Mouse (Mus musculus): ENCODE measurements at regions not wholly inside any gene's neighbourhood (a gene's known extent, or its start where the extent isn't known, plus 50 kb on each side); places are given as distances from the start of the nearest gene placed in this dataset.

DNA sequence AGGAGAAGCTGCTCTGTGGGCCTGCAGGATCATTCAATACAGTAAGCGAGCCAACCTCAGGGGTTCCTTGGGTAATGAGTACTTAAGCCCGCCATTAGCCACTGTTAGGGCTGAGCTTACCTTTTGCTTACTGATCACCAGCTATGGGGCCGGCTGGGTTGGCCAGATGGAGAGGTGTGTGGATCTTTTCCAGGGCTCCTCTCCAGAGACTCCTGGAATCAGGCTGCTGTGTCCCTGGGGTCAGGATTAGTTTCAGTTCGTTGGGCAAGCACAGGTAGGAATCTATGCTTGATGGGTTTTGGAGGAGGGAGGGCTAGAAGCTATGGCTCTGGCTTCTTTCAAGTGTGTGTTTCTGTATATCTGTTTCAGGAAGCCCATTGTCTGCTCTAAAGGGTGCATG lies 175.7 kb upstream of the Gjb5 start:
- ATAC-seq (replicated peaks; ENCODE audit: poor library complexity), result no peak

DNA sequence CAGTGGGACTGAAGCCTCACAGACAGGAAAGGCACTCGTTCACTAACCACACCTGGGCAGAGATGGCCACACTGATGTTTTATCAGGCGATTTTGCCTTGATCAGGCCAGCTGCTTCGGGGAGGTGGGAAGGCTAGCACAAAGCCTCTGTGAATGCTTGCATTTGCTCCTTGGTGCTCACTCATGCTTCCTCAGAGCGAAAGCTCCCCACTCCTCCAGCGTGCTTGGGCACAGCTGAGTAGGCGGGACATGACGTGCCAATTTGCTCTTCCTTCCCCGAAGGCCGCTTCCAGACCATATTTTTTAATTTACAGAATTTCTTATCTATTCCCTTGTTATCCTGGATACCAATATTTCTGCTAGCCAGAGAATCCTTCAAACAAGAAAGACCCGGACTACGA lies 172.8 kb upstream of the Gjb5 start:
- ATAC-seq (replicated peaks; ENCODE audit: poor library complexity), result no peak

DNA sequence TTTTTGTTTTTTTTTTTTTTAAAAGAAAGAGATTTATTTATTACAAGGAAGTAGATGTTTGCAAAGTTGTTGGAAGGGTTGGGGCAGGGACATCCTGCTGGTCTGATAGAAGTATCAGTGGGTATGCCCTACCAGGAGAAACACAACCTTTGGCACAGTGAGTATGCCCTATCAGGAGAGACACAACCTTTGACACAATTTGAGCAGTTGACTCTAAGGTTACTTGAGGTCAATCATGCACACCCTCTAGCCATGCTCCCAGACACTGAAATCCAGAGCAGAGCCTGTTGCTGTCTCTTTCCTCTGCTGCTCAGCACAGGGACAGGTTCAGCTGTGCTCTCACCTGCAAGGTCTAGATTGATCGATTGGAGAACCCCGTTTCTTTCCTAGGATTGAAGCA lies 164.2 kb upstream of the Gjb5 start:
- no peak for ATAC-seq (replicated peaks; ENCODE audit: poor library complexity)

DNA sequence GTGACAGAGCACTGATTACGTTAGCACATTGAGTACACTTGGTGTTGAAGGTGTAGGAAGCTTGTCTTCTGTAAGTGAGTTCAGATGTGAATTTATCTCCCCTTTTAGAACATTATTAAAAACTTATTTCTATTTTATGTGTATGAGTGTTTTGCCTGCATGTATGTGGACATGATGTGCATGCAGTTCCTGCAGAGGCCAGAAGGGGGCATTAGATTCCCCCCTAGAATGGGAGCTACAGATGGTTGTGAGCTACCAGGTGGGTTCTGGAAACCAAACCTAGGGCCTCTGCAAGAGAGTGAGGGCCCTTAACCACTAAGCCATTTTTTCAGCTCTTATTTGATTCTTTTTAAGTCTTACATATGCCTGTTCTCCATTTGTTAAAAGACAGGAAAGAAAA lies 160.0 kb upstream of the Gjb5 start:
- no peak for ATAC-seq (replicated peaks; ENCODE audit: poor library complexity)

DNA sequence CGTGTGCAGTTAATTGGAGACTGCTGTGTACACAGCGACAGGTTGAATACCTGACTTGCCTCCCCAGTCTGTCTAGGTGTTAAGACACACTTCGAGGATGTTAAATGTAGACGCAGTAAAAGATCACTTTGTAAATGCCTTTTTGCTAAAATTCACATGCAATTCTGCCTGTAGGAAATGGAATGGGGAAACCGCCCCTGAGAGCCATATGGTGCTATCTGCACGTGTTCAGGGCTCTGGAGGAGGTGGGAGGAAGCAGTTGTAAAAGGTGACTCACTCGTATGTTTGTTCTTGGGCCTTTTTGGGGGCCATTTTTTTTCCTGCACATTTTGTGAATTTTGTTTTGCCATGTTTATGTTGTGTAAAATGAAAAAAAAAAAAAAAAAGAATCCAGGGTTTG lies 159.6 kb upstream of the Gjb5 start:
- no peak for ATAC-seq (replicated peaks; ENCODE audit: poor library complexity)

DNA sequence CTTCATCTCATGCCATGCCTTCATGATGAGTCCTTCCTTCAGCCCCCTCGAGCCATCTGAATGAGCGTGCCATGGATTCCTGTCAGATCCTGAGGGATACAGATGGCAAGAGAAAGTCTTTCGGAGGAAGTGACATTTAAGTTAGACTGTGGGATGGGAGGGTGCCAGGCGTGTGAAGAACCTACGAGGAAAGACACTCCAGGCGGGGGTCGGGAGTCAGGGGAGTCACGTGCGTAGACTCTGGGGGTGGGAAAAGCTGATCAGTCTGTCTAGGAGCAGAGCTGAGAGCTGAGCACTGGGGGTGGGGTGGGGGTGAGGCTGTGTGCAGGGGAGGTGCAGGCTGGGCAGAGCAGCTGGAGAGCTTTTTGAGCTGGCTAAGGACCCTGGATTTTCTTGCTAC lies 152.0 kb upstream of the Gjb5 start:
- no peak for ATAC-seq (replicated peaks; ENCODE audit: poor library complexity)

DNA sequence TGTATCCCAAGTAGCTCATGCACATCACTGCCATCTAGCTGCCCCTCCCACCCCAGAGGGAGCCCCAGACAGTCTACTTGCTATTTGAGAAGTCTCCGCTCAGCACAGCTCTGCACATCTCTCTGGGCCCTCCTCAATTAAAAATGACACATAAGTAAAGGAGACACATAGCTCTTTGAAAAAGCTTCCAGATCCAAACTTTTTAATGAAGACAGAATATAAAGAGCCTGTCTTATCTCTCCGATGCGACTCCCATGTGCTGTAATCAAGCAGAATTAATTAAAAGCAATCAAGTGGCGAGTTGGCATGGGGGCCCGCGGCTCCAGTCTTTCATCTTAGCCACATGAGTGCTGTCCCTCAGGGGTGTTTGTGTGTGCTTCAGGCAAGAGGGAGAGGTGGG lies 144.6 kb upstream of the Gjb5 start:
- no peak for ATAC-seq (replicated peaks; ENCODE audit: poor library complexity)

DNA sequence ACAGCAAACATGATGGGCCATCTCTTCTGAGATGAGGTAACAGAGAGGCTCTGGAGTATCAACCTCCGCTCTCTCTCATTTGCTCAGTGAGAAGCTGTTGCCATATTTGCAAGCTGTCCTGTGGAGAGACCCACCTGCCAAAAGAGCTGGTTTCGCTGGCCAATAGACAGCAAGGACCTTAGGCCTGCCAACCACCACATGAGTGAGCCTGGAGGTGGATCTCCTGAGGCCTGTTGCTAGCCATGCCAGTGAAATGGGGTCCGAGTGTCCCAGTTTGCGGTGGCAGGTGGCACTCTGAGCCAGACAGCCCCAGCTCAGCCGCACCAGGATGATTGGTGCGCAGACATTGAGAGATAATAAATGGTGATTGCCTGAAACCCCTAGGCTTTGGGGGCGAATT lies 143.9 kb upstream of the Gjb5 start:
- no peak for ATAC-seq (replicated peaks; ENCODE audit: poor library complexity)

DNA sequence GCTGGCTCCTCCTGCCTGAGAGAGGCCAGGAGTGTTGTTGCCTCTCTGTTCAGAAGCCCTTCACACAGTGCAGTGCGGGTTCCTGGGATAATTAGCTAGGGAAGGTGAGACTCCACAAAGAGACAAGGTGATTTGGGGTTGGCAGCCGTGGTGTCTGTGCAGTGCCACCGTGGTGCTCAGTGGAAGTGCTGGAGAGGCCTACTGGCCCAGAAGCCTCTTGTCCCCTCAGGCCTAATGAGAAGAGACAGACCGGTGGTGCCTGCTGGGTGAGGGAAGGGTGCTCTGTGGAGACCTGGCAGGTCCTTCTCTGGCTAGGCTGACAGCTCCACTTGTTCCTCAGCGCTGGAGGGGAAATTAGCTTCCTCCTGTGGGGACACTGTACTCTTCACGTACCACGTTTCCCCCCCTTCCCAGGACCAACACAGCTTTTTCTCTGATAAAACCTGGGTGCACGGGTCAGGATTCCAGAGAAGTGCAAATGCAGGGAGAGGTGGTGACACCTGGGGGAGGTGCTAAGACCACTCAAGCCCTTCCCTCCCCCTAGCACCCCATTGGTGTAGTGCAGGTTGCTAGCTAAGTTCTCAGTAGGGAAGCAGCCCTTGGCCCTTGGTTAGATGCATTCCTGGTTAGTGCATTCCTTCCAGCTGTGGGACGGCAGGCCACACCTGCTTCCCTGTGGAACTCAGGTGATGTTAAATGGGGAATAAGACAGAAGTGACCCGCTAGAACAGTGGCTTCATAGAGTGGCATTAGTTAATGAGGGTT lies 129.2 kb upstream of the Gjb5 start:
- ATAC-seq (replicated peaks; ENCODE audit: poor library complexity), result no peak

DNA sequence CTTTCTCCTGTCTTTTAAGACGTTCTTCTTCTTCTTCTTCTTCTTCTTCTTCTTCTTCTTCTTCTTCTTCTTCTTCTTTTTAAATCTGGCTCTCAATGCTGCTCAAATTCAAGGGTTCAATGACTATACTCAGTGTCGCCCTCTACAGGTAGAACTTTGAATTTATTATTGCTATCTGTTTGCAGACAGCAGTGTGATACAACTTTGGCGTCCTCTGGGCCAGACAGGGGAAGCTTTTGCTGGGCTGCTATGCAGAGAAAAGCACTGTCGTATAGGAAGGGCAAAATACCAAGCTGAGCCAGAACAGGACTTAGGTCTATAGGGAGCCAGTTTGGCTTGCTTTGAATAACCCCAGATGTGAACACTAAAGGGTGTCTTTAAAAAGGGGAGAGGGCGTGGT lies 127.3 kb upstream of the Gjb5 start:
- ATAC-seq (replicated peaks; ENCODE audit: poor library complexity), result no peak

DNA sequence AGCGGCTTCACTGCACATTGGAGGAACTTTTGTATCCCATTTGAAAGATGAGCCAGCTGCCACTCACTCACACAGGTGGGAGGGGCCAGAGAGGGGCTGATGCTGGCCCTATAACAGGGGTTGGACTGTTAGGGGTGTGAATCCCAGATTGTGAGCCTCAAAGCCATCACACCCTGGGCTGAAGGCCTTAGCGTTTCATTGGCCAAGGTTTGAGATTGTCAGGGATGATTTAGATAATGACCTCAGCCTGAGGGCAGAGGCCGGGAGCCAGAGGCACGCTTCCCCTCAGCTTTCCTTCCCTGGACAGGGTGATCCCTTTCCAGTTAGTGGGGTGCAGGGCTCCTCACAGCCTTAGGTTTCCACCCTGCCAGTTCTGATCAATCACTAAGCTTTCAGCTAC lies 124.5 kb upstream of the Gjb5 start:
- ATAC-seq (replicated peaks; ENCODE audit: poor library complexity), result no peak

DNA sequence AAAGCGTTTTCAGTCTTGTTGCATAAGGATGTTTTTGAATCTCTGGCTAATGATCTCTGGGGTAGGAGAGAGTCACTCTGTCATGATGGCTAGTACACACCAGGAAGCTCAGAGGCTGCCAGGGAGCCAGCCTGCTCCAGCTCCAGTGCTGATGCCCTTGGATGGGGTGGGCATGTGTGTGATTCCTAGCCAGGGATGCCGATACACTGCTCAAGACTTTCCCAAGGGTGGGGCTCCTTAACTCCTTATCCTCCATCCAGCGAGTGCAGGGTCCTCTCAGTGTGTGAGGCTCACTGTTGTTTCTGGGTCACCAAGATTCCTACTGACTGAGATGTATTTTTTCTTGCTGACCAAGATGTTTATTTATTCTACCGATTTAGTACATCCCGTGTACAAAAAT lies 122.4 kb upstream of the Gjb5 start:
- ATAC-seq (replicated peaks; ENCODE audit: poor library complexity), result no peak

DNA sequence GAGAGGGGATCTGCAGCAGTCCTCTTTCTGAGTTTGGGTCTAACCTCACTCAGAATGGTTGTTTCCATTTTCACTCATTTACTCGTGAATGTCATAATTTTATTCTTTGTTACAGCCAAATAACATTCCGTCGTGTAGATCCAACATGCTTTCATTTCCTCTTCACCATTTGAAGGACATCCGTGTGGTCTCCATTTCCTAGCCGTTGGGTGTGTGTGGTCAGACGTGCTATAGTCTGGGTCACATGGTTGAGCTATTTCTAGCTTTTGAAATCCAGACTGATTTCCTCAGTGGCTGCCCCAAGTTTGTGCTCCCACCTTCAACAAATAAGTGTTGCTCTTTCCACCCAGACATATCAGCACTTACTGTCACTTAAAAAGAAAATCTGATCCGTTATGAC lies 111.9 kb upstream of the Gjb5 start:
- ATAC-seq (replicated peaks; ENCODE audit: poor library complexity), result peak; percentile 87

DNA sequence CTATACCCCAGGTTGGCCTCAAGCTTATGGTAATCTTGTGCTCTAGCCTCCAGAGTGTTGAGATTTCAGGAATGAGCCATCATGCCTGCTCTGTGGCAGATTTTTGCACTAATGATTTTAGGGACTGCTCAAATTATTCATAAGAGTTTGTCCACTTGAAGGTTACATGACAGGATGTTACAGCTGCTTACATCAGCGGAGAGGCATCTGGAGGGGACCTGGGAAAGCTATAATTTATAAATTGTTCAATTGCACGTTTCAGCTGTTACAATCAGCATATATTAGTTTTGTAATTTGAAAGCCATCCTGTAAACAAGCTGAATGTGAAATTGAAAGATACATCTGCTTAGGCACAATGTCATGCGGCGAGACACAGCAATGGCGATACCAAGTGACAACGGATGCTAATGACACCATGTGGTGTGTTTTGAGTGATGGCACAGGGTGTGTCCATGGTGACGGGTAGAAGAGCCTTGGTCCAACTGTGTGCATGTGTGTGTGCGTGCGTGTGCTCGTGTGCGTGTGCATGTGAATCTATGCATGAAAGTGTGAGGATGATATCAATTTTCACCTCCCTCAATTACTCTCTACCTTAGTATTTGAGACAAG lies 96.6 kb upstream of the Gjb5 start:
- ATAC-seq (replicated peaks; ENCODE audit: poor library complexity), result no peak

DNA sequence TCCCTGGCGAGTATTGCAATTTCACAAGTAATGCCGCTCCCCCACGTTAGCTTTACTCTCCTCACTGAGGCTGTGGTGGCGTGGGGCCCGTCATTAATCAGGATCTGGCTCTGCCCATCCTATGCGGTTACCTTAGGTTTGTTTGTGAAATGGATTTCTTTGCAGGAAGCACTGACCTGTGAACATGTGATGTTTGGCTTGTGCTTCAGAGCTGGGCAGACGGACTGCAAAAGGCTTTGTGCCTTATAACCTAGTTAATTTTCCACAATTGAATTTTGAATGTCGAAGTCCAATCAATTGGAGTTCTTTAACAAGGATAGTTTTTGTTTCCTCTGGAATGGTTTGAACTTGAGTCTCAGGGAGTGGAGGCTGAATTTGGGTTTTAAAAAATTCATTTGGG lies 94.1 kb upstream of the Gjb5 start:
- ATAC-seq (replicated peaks; ENCODE audit: poor library complexity), result no peak

DNA sequence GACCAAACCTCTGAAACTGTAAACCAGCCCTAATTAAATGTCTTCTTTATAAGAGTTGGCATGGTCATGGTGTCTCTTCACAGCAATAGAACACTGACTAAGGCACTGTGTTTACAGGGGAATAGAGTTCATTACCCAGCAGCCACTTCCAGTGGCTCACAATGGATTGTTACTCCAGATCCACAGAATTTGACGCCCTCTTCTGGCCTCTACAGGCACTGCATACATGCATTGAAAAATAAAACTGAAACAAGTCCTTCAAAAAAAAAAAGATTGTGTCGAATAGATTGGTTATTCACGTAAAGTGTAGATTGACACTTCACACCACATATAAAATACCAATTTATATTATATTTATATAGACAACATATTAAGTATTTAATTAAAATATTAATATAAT lies 87.3 kb upstream of the Gjb5 start:
- ATAC-seq (replicated peaks; ENCODE audit: poor library complexity), result no peak

DNA sequence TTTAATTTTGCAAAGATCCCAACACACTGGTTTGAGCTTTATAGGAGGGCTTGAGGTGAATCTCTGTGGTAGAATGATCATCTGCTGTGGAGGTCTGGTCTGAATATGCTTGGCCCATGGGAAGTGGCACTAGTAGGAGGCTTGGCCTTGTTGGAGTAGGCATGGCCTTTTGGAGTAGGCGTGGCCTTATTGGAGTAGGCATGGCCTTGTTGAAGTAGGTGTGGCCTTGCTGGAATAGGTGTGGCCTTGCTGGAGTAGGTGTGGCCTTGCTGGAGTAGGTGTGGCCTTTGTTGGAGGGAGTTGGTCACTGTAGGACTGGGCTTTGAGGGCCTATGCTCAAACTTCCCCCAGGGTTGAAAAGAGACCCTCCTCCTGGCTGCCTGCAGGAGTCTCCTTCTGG lies 86.1 kb upstream of the Gjb5 start:
- ATAC-seq (replicated peaks; ENCODE audit: poor library complexity), result no peak

DNA sequence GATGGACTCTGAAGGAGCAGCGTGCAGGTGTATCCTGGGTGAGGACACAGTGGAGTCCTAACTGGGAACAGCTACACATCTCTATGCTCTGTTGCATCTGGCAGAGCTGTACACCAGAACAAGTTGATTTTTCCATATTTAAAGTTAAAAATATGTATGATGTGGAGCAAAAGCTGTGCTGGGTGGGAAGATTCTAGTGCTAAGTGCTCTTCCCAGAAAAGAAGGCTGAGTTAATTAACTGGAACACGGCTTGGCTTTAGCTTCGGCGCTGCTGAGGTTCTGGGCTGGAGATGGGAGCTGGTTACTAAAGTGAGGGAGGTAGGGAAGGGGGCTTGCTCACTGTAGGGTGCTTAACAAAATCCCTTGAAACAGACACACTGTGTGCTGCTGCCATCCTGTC lies 84.0 kb upstream of the Gjb5 start:
- ATAC-seq (replicated peaks; ENCODE audit: poor library complexity), result no peak

DNA sequence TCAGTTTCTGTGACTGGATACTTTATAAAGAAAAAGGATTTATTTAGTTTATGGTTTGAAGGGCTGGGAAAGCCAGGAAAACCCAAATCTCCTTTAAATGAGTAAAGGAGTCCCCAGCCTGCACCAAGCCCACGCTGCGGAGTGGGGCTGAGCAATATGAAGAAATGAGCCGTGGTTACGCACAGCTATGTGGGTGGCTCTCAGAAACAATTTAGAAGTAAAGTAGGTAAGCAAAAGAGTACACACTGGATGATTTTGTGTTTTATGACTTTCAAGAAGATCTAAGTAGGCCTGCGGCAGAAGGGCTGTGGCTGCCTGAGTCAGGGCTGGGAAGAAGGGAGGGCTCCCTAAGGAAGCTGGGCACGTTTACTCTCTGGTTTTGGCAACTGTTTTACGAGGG lies 82.6 kb upstream of the Gjb5 start:
- ATAC-seq (replicated peaks; ENCODE audit: poor library complexity), result no peak

DNA sequence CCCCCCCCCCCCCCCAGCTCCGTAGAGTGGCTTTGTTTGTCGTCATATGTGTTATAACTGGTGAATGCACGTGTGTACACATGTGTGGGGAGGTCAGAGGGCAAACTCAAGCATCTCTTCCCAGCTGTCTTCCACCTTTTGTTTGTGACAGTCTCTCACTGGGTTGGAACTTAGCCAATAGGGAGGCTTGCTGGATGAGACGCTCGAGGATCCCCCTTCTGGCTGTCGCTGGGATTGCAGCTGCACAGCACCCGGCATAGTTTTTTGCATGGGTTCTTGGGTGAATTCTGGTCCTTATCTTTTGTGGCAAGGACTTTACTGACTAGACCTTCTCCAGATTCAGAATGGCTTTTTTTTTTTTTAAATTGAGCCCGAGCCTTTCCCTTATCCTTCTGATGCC lies 77.1 kb upstream of the Gjb5 start:
- ATAC-seq (replicated peaks; ENCODE audit: poor library complexity), result peak; percentile 79

DNA sequence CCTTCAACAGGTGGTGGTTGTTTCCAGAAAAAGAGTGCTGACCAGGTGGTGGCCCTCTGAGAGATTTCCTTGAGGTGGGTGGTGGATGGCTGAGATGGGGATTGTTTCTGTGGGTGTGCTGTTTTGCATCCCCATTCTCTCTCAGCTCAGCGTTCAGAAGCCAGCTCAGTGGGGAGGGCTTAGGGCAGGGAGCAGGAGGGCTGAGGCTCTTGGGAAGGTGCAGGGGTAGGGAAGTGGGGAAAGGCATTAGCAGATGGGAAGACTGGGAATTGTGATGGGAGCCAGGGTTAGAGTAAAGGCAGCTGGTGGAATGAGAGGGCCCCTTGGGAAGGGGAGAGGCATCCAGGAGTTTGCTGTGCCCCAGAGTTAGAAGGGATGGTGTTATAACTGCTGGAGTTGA lies 72.3 kb upstream of the Gjb5 start:
- ATAC-seq (replicated peaks; ENCODE audit: poor library complexity), result no peak

DNA sequence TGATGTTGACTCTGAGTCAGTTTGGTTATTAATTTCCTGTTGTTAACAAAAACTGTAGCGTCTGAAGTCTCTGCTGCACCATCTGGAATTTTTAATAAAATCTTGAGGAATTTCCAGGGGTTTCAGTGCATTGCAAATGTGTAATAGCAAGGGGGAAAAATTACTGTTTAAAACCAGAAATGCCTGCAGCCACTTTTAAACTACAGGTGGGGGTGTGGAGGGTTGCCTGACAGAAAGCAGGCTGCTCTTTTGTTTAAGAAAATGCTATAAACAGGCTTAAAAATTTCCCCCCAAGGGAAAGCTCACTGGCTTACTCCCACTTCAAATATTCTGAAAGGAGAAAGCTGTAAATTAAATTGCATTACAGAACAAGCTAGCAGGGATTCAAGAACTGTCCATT lies 71.8 kb upstream of the Gjb5 start:
- ATAC-seq (replicated peaks; ENCODE audit: poor library complexity), result no peak

DNA sequence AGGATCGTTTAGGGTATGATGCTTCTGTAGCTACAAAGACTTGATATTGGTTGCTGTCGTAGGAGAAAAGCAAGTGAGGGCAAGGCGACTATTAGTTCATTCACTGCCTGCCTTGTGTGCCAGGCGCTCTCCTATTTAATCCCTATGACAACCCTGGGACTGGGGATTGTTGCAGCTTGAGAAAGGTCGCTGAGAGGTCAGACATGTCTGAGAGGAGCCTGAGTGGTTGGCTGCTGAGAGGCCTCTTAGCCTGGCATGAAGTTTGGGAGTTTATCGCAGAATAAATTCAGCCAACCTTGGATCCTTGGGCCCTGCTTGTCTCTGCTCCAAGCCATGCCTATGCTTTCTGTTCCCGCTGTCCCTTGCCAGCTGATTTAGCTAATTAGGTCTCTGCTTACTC lies 65.9 kb upstream of the Gjb5 start:
- no peak for ATAC-seq (replicated peaks; ENCODE audit: poor library complexity)

All from megakaryocyte progenitor cell, adult 5-6 weeks (primary cell).